Mouse (Mus musculus): Measurements from ENCODE around the gene Rbfox3. TPM values are rescaled to one million over a fixed set of nuclear protein-coding genes. Genes with fewer than 3 reads are reported as not detected.

Rbfox3 gene
- polyA plus RNA-seq, 1 experiment from 2014 or later, result 0.82 TPM

- DNase-seq (ENCODE audit: low spot score) (no peak), ATAC-seq (replicated peaks; ENCODE audit: low FRiP score, low read depth) (no peak)
- Histone ChIP-seq H3K4me3 (replicated peaks; ENCODE audit: low read depth, low read length) (no peak overlapping the region), H3K4me2 (ENCODE audit: low read length) (no peak overlapping the region), H3K36me3 (ENCODE audit: insufficient read depth, low read length) (no peaks in the 10 kb centered on the region), H3K27ac (no peak overlapping the region), H3K4me1 (replicated peaks; ENCODE audit: insufficient read depth, low read length) (no peaks in the 10 kb centered on the region), H3K9me3 (replicated peaks; ENCODE audit: low read length) (no peaks in the 10 kb centered on the region), H3K9ac (ENCODE audit: low read depth, low read length) (no peak overlapping the region), H3K27me3 (ENCODE audit: insufficient read depth, low read length) (no peaks in the 10 kb centered on the region)
- WGBS, result 58% methylated on average over 4 of the region's 4 CpGs
- TF ChIP-seq CTCF (IDR thresholded peaks at IDR 0.05; ENCODE audit: low read depth), result no peak
These were observed 73.2 kb downstream of the Rbfox3 start for GRCm38 (mm10) chr11:118838167-118838566.

GRCm38 (mm10) chr11:118836889-118837288 is 74.5 kb downstream of the Rbfox3 start:
- H3K4me1 ChIP-seq (replicated peaks; ENCODE audit: insufficient read depth, low read length), result no peaks in the 10 kb centered on the region
- 61% methylated on average over 4 of the region's 4 CpGs for WGBS
- ATAC-seq (replicated peaks; ENCODE audit: low FRiP score, low read depth) (no peak), DNase-seq (ENCODE audit: low spot score) (no peak)
- no peak for TF ChIP-seq CTCF (IDR thresholded peaks at IDR 0.05; ENCODE audit: low read depth)
- no peak overlapping the region for H3K4me3 ChIP-seq (replicated peaks; ENCODE audit: low read depth, low read length)
- H3K4me2 ChIP-seq (ENCODE audit: low read length), result no peak overlapping the region
- H3K9ac ChIP-seq (ENCODE audit: low read depth, low read length), result no peak overlapping the region
- H3K27me3 ChIP-seq (ENCODE audit: insufficient read depth, low read length), result no peaks in the 10 kb centered on the region
- no peak overlapping the region for H3K27ac ChIP-seq
- no peaks in the 10 kb centered on the region for H3K9me3 ChIP-seq (replicated peaks; ENCODE audit: low read length)
- H3K36me3 ChIP-seq (ENCODE audit: insufficient read depth, low read length), result no peaks in the 10 kb centered on the region

GRCm38 (mm10) chr11:118832793-118833481 is 78.5 kb downstream of the Rbfox3 start:
- Histone ChIP-seq H3K4me1 (replicated peaks; ENCODE audit: insufficient read depth, low read length) (no peaks in the 10 kb centered on the region), H3K4me2 (ENCODE audit: low read length) (no peak overlapping the region), H3K27me3 (ENCODE audit: insufficient read depth, low read length) (no peaks in the 10 kb centered on the region), H3K9me3 (replicated peaks; ENCODE audit: low read length) (no peaks in the 10 kb centered on the region), H3K27ac (no peak overlapping the region), H3K9ac (ENCODE audit: low read depth, low read length) (no peak overlapping the region), H3K36me3 (ENCODE audit: insufficient read depth, low read length) (no peaks in the 10 kb centered on the region), H3K4me3 (replicated peaks; ENCODE audit: low read depth, low read length) (no peak overlapping the region)
- peak; percentile 37 for DNase-seq (ENCODE audit: low spot score)
- ATAC-seq (replicated peaks; ENCODE audit: low FRiP score, low read depth), result peak; percentile 84
- no peak for TF ChIP-seq CTCF (IDR thresholded peaks at IDR 0.05; ENCODE audit: low read depth)
- 49% methylated on average over 10 of the region's 10 CpGs for WGBS

GRCm38 (mm10) chr11:118831730-118832129 is 79.7 kb downstream of the Rbfox3 start:
- Histone ChIP-seq H3K36me3 (ENCODE audit: insufficient read depth, low read length) (no peaks in the 10 kb centered on the region), H3K9me3 (replicated peaks; ENCODE audit: low read length) (no peaks in the 10 kb centered on the region), H3K27me3 (ENCODE audit: insufficient read depth, low read length) (no peaks in the 10 kb centered on the region), H3K9ac (ENCODE audit: low read depth, low read length) (no peak overlapping the region), H3K4me2 (ENCODE audit: low read length) (no peak overlapping the region), H3K4me1 (replicated peaks; ENCODE audit: insufficient read depth, low read length) (no peaks in the 10 kb centered on the region), H3K4me3 (replicated peaks; ENCODE audit: low read depth, low read length) (no peak overlapping the region), H3K27ac (no peak overlapping the region)
- WGBS, result 62% methylated on average over 7 of the region's 7 CpGs
- peak; percentile 42; the same call in 1 of the 2 replicates for TF ChIP-seq CTCF (IDR thresholded peaks at IDR 0.05; ENCODE audit: low read depth)
- no peak for ATAC-seq (replicated peaks; ENCODE audit: low FRiP score, low read depth)
- DNase-seq (ENCODE audit: low spot score), result no peak

- Histone ChIP-seq H3K4me1 (replicated peaks; ENCODE audit: insufficient read depth, low read length) (no peaks in the 10 kb centered on the region), H3K36me3 (ENCODE audit: insufficient read depth, low read length) (no peaks in the 10 kb centered on the region), H3K9ac (ENCODE audit: low read depth, low read length) (no peak overlapping the region), H3K9me3 (replicated peaks; ENCODE audit: low read length) (no peaks in the 10 kb centered on the region), H3K27me3 (ENCODE audit: insufficient read depth, low read length) (no peaks in the 10 kb centered on the region), H3K4me2 (ENCODE audit: low read length) (no peak overlapping the region), H3K27ac (no peak overlapping the region), H3K4me3 (replicated peaks; ENCODE audit: low read depth, low read length) (no peak overlapping the region)
- TF ChIP-seq CTCF (IDR thresholded peaks at IDR 0.05; ENCODE audit: low read depth), result no peak
- 53% methylated on average over 25 of the region's 25 CpGs for WGBS
- ATAC-seq (replicated peaks; ENCODE audit: low FRiP score, low read depth), result peak; percentile 34; the same call in 1 of the 2 replicates
- DNase-seq (ENCODE audit: low spot score), result no peak
These were observed 85.9 kb downstream of the Rbfox3 start for GRCm38 (mm10) chr11:118825280-118826094.

- ATAC-seq (replicated peaks; ENCODE audit: low FRiP score, low read depth) (no peak), DNase-seq (ENCODE audit: low spot score) (no peak)
- Histone ChIP-seq H3K9ac (ENCODE audit: low read depth, low read length) (no peak overlapping the region), H3K4me2 (ENCODE audit: low read length) (no peak overlapping the region), H3K4me3 (replicated peaks; ENCODE audit: low read depth, low read length) (no peak overlapping the region), H3K36me3 (ENCODE audit: insufficient read depth, low read length) (no peaks in the 10 kb centered on the region), H3K27ac (no peak overlapping the region), H3K4me1 (replicated peaks; ENCODE audit: insufficient read depth, low read length) (no peaks in the 10 kb centered on the region), H3K9me3 (replicated peaks; ENCODE audit: low read length) (no peaks in the 10 kb centered on the region), H3K27me3 (ENCODE audit: insufficient read depth, low read length) (no peaks in the 10 kb centered on the region)
- WGBS, result 20% methylated on average over 2 of the region's 2 CpGs
- TF ChIP-seq CTCF (IDR thresholded peaks at IDR 0.05; ENCODE audit: low read depth), result no peak
These were observed 90.0 kb downstream of the Rbfox3 start for GRCm38 (mm10) chr11:118821353-118821752.

Measured in kidney, postnatal 0 days (tissue).